Mouse (Mus musculus) neural tube, embryonic 11.5 days (tissue): ENCODE results near the gene Rtkn2. TPM values are rescaled to one million over a fixed set of nuclear protein-coding genes. Genes with fewer than 3 reads are reported as not detected.

ENCODE experiments used
- ATAC-seq: fragments of 200-750 bp; cut with Nextera tagmentation; 2 replicates; pipeline ENCODE4 v1.8.0; 2017; ENCODE audit warnings: moderate number of reproducible peaks, mild to moderate bottlenecking, moderate TSS enrichment, moderate library complexity; ENCODE audit not compliant: insufficient read depth, low FRiP score, low TSS enrichment
- DNase-seq: peaks from one replicate; pipeline ENCODE4 v3.0.0-alpha.2; 2015; ENCODE audit warnings: low spot score
- H3K27ac ChIP-seq: fragments of 300-500 bp; sonication (generic); 2 replicates; pipeline ENCODE4 v1.5.1; 2014; ENCODE audit warnings: low read depth, mild to moderate bottlenecking, low read length
- H3K27me3 ChIP-seq: fragments of 300-500 bp; sonication (generic); 2 replicates; pipeline ENCODE4 v1.6.1; 2014; ENCODE audit warnings: mild to moderate bottlenecking, low read length, mixed read lengths; ENCODE audit not compliant: control insufficient read depth, insufficient read depth
- H3K36me3 ChIP-seq: fragments of 300-500 bp; sonication (generic); 2 replicates; pipeline ENCODE4 v1.6.1; 2014; ENCODE audit warnings: mild to moderate bottlenecking, low read length, moderate library complexity, mixed read lengths; ENCODE audit not compliant: control insufficient read depth, insufficient read depth
- H3K4me1 ChIP-seq: fragments of 300-500 bp; sonication (generic); 2 replicates; pipeline ENCODE4 v1.6.1; 2014; ENCODE audit warnings: low read length, mixed read lengths; ENCODE audit not compliant: control insufficient read depth, insufficient read depth
- H3K4me2 ChIP-seq: fragments of 300-500 bp; sonication (generic); 2 replicates; pipeline ENCODE4 v1.6.1; 2014; ENCODE audit warnings: low read depth, mild to moderate bottlenecking, moderate library complexity
- H3K4me3 ChIP-seq: fragments of 300-500 bp; sonication (generic); 2 replicates; pipeline ENCODE4 v1.5.1; 2014; ENCODE audit warnings: low read depth, low read length
- H3K9ac ChIP-seq: fragments of 300-500 bp; sonication (generic); 2 replicates; pipeline ENCODE4 v1.6.1; 2014; ENCODE audit warnings: mild to moderate bottlenecking, low read length
- H3K9me3 ChIP-seq: fragments of 300-500 bp; sonication (generic); 2 replicates; pipeline ENCODE4 v1.6.1; 2016; ENCODE audit warnings: low read length; ENCODE audit not compliant: control insufficient read depth
- WGBS: fragments of 180-500 bp; shearing (Covaris S2); extraction: QIAGEN DNeasy Blood & Tissue Kit; methylation state at CpG from one replicate; pipeline ENCODE4 v1.1.7; 2014; 5-methylcytosine and 5-hydroxymethylcytosine counted together
- polyA plus RNA-seq: library from polyadenylated mRNA; unstranded; fragments of >200 nt; fragmentation: Nextera tagmentation; extraction: Ambion mirVana; gene quantifications from 2 replicates; pipeline ENCODE4 v1.2.1, GENCODE M21; 2014

The Rtkn2 gene
- polyA plus RNA-seq, 1 experiment from 2014 or later: 15.1 TPM

DNA sequence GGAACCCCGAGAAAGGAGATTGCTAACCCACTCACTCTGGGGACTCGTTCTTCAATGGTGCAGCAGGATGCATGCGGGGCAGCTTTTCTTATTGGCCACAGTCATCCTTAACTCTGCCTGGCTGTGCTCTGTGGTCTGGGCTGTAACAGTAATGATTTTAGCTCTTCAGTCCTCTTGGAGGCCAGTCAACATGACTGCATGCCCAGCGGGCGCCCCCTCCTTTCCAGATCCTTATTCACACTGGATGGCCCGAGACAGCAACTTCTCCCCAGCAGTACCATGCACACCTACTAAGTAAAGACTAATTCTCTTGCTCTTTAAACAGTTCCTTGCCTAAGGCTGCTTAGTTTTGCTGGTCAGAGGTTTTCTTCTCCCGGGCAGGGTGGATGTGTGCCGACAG lies 4.4 kb downstream of the Rtkn2 start:
- Histone ChIP-seq H3K4me2 (no peak overlapping the region), H3K9ac (no peak overlapping the region), H3K9me3 (no peaks in the 10 kb centered on the region), H3K36me3 (no peaks in the 10 kb centered on the region), H3K4me3 (no peak overlapping the region), H3K4me1 (no peaks in the 10 kb centered on the region), H3K27ac (no peak overlapping the region), H3K27me3 (no peaks in the 10 kb centered on the region)
- ATAC-seq (no peak), DNase-seq (no peak)
- 92% methylated on average over 8 of the region's 8 CpGs for WGBS

DNA sequence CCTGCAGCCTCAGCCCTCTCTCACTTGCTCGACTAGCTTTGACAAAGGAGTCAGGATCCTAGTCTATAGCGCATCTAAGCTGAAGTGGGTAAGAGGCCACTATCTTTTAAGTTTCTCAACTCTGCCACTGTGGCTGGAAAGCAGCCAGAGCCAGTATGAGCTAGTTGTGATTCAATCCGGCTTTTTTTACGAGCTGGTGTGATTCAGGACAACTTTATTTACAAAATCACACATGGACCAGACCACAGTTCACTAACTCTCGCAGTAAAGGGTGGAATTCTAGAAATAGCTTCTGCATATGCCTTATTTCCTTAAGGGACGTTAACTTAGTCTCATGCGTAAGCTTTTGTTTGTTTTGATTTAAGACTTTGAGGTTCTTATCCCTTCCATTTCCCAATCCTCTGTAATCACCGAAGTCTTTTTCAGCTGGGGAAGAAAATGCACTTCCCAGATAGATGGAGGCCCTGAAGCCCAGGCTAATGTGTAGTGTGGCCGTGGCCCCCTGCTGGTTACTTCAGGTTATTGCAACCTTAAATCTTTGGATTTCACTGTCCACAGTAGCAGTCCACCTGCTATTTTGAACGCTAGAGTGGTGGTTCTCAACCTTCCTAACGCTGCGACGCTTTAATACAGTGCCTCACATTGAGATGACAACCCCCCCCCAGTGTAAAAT lies 5.0 kb downstream of the Rtkn2 start:
- no peaks in the 10 kb centered on the region for H3K36me3 ChIP-seq
- no peak overlapping the region for H3K27ac ChIP-seq
- H3K9me3 ChIP-seq: no peaks in the 10 kb centered on the region
- H3K4me3 ChIP-seq: no peak overlapping the region
- no peak overlapping the region for H3K9ac ChIP-seq
- no peak overlapping the region for H3K4me2 ChIP-seq
- H3K27me3 ChIP-seq: no peaks in the 10 kb centered on the region
- ATAC-seq: no peak
- WGBS: 58% methylated on average over 13 of the region's 13 CpGs
- no peaks in the 10 kb centered on the region for H3K4me1 ChIP-seq
- DNase-seq: peak; percentile 42

DNA sequence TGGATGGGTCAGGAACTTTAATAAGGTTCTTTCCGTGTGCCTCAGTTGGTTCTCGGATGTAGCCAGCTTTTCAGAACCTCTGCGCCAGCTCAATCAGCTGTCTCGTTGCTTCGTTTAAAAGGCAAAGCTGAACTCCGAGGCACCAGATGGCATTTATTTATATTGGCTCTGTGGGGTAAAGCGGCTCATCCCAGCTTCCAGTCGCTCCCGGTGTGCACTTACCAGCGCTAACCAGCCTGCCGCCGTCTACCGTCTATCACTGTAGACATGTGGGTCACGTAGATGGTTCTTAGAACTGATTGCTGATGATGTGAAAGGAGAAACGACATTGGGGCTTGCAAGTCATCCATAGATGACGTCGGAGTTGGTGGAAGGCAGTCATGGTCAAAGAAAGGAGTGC lies 5.7 kb downstream of the Rtkn2 start:
- no peaks in the 10 kb centered on the region for H3K4me1 ChIP-seq
- no peaks in the 10 kb centered on the region for H3K27me3 ChIP-seq
- H3K9me3 ChIP-seq: no peaks in the 10 kb centered on the region
- no peak overlapping the region for H3K27ac ChIP-seq
- no peak for ATAC-seq
- H3K9ac ChIP-seq: no peak overlapping the region
- no peaks in the 10 kb centered on the region for H3K36me3 ChIP-seq
- no peak overlapping the region for H3K4me2 ChIP-seq
- no peak overlapping the region for H3K4me3 ChIP-seq
- 92% methylated on average over 17 of the region's 17 CpGs for WGBS
- no peak for DNase-seq

DNA sequence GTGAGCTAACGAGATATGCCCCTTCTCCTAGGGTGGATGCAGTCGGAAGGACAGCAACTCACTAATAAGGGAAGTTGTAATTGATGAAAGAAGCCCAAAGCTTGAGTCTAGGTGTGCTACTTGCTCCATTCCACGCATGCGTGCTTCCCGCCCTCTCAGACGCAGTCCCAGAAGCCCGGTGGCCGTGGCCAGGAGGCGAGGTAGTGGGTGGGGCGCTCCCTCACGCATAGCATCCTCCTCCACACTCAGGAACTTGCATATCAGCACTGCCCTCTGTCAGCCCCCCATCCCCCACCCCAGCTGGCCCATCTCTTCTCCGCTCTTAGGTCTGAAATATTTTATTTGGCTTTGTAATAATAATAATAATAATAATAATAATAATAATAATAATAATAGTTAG lies 16.0 kb downstream of the Rtkn2 start:
- H3K4me2 ChIP-seq: no peak overlapping the region
- H3K27ac ChIP-seq: no peak overlapping the region
- H3K4me3 ChIP-seq: no peak overlapping the region
- no peaks in the 10 kb centered on the region for H3K27me3 ChIP-seq
- no peaks in the 10 kb centered on the region for H3K36me3 ChIP-seq
- H3K9ac ChIP-seq: no peak overlapping the region
- DNase-seq (no peak), ATAC-seq (no peak)
- no peaks in the 10 kb centered on the region for H3K9me3 ChIP-seq
- no peaks in the 10 kb centered on the region for H3K4me1 ChIP-seq
- WGBS: 85% methylated on average over 12 of the region's 12 CpGs

DNA sequence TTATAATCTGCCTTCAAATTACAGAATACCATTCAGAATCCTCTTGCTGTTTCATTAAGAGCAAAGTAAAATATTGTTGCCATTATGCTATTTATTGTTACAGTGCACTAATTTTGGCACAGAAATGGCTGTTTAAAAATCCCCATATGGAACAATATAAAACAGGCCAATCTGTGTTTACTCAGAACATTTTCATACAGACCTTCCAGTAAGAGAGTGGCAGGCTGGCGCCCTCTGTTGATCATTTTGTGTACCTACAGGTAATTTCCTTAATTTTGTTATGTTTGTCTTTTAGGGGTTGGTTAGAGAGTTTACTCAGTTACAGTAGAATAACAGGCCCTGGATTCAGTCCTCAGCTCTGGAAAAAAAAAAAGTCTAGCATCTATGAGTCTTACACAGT lies 16.8 kb downstream of the Rtkn2 start:
- Histone ChIP-seq H3K9ac (no peak overlapping the region), H3K27ac (no peak overlapping the region), H3K9me3 (no peaks in the 10 kb centered on the region), H3K4me1 (no peaks in the 10 kb centered on the region), H3K27me3 (no peaks in the 10 kb centered on the region), H3K4me3 (no peak overlapping the region), H3K36me3 (no peaks in the 10 kb centered on the region), H3K4me2 (no peak overlapping the region)
- 0% methylated on average over 1 of the region's 1 CpGs for WGBS
- DNase-seq: no peak
- no peak for ATAC-seq

DNA sequence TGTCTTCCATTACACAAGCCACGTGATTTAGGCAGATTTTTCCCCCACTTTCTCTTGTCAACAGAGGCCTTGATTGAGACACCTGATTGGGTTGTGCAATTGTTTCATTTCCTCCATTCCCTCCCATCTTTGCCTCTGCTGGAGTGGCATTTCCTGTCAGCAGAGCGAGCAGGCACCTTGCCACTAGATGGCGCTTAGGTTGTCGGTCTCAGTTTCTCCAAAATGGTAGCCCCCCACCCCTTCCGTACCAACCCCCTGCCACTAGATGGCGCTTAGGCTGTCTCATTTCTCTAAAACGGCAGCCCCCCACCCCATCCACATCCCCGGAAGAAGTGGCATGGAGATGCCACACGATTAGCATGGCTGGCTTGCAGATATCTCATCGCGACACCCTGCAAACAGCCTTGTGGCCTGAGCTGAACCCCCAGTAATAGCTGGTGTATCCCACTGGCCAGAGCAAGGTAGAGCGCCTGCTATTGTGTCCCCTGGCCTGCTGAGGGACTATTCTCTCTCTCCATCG lies 18.8 kb downstream of the Rtkn2 start:
- no peak overlapping the region for H3K9ac ChIP-seq
- H3K27ac ChIP-seq: no peak overlapping the region
- H3K36me3 ChIP-seq: no peaks in the 10 kb centered on the region
- H3K4me3 ChIP-seq: no peak overlapping the region
- H3K4me1 ChIP-seq: no peaks in the 10 kb centered on the region
- H3K4me2 ChIP-seq: no peak overlapping the region
- no peaks in the 10 kb centered on the region for H3K9me3 ChIP-seq
- 40% methylated on average over 13 of the region's 13 CpGs for WGBS
- DNase-seq (peak; percentile 80), ATAC-seq (peak; percentile 45; the same call in 1 of the 2 replicates)
- no peaks in the 10 kb centered on the region for H3K27me3 ChIP-seq

DNA sequence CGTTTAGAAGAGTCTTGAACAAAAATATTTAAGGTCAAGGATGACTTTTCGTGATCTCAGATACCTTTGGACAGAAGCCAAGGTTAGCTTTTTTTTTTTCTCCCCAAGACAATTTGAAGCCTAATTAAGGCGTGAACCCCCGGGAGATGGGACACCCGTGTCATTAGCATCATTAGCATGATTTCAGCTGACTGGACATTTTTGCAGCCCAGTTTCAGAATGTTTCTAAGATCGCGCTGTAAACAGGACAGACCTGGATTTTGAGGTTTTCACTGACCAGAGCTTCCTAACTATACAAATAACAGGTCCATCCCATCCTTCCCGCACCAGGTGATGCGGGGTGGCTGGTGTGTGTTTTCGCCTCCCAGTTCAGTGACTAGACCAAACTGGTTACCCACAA lies 19.8 kb downstream of the Rtkn2 start:
- 91% methylated on average over 10 of the region's 10 CpGs for WGBS
- no peak for ATAC-seq

DNA sequence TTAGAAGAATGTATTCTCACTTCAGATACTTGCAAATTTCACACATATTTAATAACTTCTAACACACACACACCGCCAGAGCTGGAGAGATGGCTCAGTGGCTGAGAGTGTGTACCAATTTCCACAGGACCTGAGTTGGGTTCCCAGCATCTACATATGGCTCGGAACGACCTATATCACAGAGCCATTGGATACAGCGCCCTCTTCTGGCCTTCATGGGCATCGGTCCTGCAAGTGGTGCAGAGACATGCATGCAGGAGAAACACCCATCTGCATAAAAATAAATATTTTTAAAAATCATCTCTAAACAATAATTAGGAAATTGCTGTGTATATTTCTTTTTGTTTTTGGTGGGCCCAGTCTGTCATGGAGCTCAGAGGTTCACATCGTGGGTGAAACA lies 22.1 kb downstream of the Rtkn2 start:
- ATAC-seq (no peak), DNase-seq (no peak)
- H3K36me3 ChIP-seq: no peaks in the 10 kb centered on the region
- H3K4me3 ChIP-seq: no peak overlapping the region
- H3K4me1 ChIP-seq: no peaks in the 10 kb centered on the region
- H3K9ac ChIP-seq: no peak overlapping the region
- 92% methylated on average over 6 of the region's 6 CpGs for WGBS
- H3K27me3 ChIP-seq: no peaks in the 10 kb centered on the region
- no peaks in the 10 kb centered on the region for H3K9me3 ChIP-seq
- no peak overlapping the region for H3K27ac ChIP-seq
- H3K4me2 ChIP-seq: no peak overlapping the region

More for the DNA sequence above, 19.8 kb downstream of the Rtkn2 start:
- Histone ChIP-seq H3K9me3 (no peaks in the 10 kb centered on the region), H3K27ac (no peak overlapping the region), H3K4me3 (no peak overlapping the region), H3K4me2 (no peak overlapping the region), H3K4me1 (no peaks in the 10 kb centered on the region), H3K9ac (no peak overlapping the region), H3K27me3 (no peaks in the 10 kb centered on the region), H3K36me3 (no peaks in the 10 kb centered on the region)
- no peak for DNase-seq

DNA sequence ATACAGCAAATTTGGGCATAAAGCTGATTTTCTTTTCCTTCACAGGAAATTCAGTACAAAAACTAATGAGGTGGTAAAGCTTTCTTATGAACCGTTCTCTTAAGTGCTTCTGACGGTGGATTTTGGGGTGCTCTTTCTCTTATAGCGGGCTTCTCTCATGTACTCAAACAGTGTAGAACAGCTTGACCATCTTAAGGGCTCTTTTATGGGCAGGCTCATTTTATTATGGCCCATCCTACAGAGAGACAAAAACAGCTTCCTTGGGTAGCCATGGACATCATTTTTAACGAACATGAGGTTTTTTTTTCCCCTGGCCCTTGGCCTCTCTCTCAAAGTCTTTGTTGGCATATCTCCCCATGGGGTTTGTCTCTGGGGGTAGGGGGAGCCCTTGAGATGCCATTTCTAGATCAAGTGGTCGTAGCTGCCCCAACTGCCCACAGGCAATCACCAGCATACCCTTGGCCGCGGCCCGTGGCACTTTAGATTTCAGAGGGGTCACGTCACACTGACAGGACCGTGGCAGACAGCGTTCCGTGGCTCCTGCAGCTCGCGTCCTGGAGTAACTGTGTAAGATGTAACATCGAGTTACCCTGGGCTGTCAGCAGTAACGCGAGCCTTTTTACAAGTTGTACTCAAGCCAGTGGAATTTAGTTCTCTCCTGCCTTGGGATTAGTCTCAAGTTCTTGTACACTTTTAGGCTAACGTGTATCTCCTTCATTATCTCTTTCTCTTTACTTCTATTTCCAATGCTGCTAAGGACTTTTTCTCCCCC lies 24.5 kb downstream of the Rtkn2 start:
- ATAC-seq: no peak
- Histone ChIP-seq H3K4me2 (no peak overlapping the region), H3K9ac (no peak overlapping the region), H3K27me3 (no peaks in the 10 kb centered on the region), H3K36me3 (no peaks in the 10 kb centered on the region), H3K9me3 (no peaks in the 10 kb centered on the region), H3K4me1 (no peaks in the 10 kb centered on the region), H3K4me3 (no peak overlapping the region), H3K27ac (no peak overlapping the region)
- WGBS: 88% methylated on average over 18 of the region's 18 CpGs
- no peak for DNase-seq
